Mouse (Mus musculus) E14TG2a.4 (cell line): Measurements from ENCODE around the gene N4bp3.

Source experiments
- CTCF ChIP-seq: conservative IDR thresholded peaks from 2 replicates; pipeline ENCODE4 v1.5.1; 2014; ENCODE audit warnings: low read length
- NANOG ChIP-seq: IDR thresholded peaks from 2 replicates; pipeline ENCODE4 v1.6.1; 2014; ENCODE audit warnings: borderline replicate concordance, low read length, mixed read lengths
- POU5F1 ChIP-seq: IDR thresholded peaks from 2 replicates; pipeline ENCODE4 v1.6.1; 2014; ENCODE audit warnings: low read length, borderline replicate concordance

DNA sequence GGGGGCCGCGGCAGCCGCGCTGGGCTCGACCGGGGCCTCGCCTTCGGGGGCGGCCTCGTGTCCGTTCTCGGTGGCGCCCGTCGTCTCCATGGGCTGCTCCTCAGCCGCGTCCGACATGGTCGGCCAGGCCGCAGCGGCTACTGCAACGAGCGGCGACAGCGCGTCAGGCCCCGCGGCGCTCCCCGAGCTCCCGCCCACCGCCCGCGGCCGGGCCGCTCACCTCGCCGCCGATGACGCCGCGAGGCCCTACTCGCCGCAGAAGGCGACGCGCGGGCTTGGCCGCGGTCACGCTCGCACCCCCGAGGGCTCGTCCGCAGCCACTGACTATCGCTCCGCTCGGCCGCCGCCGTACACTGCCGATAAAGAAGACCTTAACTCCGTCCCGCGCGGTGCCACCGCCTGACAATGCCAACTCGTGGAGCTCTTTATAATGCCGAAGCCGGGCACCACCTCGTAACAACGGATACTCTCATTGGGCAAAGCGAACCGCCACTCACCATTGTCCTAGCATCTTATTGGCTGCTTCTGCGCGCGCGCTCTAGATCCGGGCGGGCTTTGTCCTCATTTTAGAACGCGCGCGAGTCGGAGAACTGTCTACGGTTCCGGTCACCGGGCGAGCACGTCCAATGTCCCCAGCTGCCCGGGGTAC lies 44.1 kb downstream of the N4bp3 start, which contains the start of gene Hnrnpab:
- TF ChIP-seq CTCF = no peak
- TF ChIP-seq POU5F1 = no peak
- TF ChIP-seq NANOG = no peak
